14 mouse cellular contexts compared by ENCODE assay signal in the genomic region with DNA sequence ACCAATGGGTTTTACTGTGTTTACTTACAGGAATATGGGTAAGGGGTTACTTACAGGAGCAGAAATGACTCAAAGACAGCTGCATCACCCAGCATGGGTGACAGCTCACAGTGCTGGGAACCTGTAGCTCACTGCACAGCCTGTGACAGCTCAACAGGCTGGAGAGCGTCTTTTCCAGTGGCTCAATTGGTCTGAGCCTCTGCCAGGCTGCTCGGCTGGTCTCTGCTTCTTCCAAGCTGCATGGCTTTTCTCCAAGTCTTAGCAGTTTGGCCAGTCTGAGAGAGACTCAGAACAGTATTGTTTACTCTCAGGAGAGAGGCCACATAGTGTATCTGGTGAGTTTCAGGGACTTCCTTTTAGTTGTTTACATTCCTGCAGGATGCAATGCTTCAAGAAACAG.
DNase-seq lines count a peak whose midpoint lies in the region; ATAC-seq and TF ChIP-seq lines count a peak whose summit lies in the region.
"Had no signal": no experiment of that assay in that cellular context is flagged by ENCODE, and none has a peak within 500 bp of the region (broad histone marks: within the 10 kb centered on the region; RNA-seq: fewer than 3 reads in every experiment).

No protein-coding gene starts in this region.

- H3K9me3 ChIP-seq in forebrain, postnatal 0 days (ENCODE audit: low read length) = no peaks in the 10 kb centered on the region
- H3K9me3 ChIP-seq in forebrain, embryonic 15.5 days = no peaks in the 10 kb centered on the region
- H3K9me3 ChIP-seq in hindbrain, embryonic 16.5 days (ENCODE audit: control insufficient read depth, low read length) = no peaks in the 10 kb centered on the region
- H3K9me3 ChIP-seq in hindbrain, embryonic 11.5 days (ENCODE audit: control insufficient read depth, low read length) = no peaks in the 10 kb centered on the region
- no peaks in the 10 kb centered on the region for H3K9me3 ChIP-seq in lung, embryonic 16.5 days (ENCODE audit: control insufficient read depth, low read length)
- H3K9me3 ChIP-seq: liver, embryonic 15.5 days; midbrain, embryonic 12.5 days; neural tube, embryonic 13.5 days had no signal

- no peaks in the 10 kb centered on the region for H3K27me3 ChIP-seq in forebrain, postnatal 0 days (ENCODE audit: insufficient read depth, low read length)
- no peaks in the 10 kb centered on the region for H3K27me3 ChIP-seq in forebrain, embryonic 15.5 days
- H3K27me3 ChIP-seq in hindbrain, embryonic 16.5 days (replicated peaks; ENCODE audit: control insufficient read depth, insufficient read depth, low read length) = no peaks in the 10 kb centered on the region
- H3K27me3 ChIP-seq in hindbrain, embryonic 11.5 days (ENCODE audit: control insufficient read depth, insufficient read depth, low read length) = no peaks in the 10 kb centered on the region
- no peaks in the 10 kb centered on the region for H3K27me3 ChIP-seq in lung, embryonic 16.5 days (ENCODE audit: control insufficient read depth, insufficient read depth, low read depth, low read length)
- H3K27me3 ChIP-seq: liver, embryonic 15.5 days; midbrain, embryonic 12.5 days; neural tube, embryonic 13.5 days had no signal

- H3K27ac ChIP-seq in forebrain, postnatal 0 days (ENCODE audit: low read depth, low read length) = no peak overlapping the region
- no peak overlapping the region for H3K27ac ChIP-seq in forebrain, embryonic 15.5 days (replicated peaks)
- no peak overlapping the region for H3K27ac ChIP-seq in hindbrain, embryonic 16.5 days (ENCODE audit: low read depth, low read length)
- no peak overlapping the region for H3K27ac ChIP-seq in hindbrain, embryonic 11.5 days (ENCODE audit: low read depth, low read length)
- peak overlapping the region; percentile 47 for H3K27ac ChIP-seq in lung, embryonic 16.5 days (ENCODE audit: low read length)
- H3K27ac ChIP-seq: layer of hippocampus, adult 2 months; liver, embryonic 15.5 days; midbrain, embryonic 12.5 days; neural tube, embryonic 13.5 days had no signal

- H3K4me3 ChIP-seq in forebrain, postnatal 0 days (ENCODE audit: low read depth, low read length) = no peak overlapping the region
- no peak overlapping the region for H3K4me3 ChIP-seq in forebrain, embryonic 15.5 days
- H3K4me3 ChIP-seq in hindbrain, embryonic 16.5 days (ENCODE audit: low read length) = no peak overlapping the region
- no peak overlapping the region for H3K4me3 ChIP-seq in hindbrain, embryonic 11.5 days (ENCODE audit: low read depth, low read length)
- H3K4me3 ChIP-seq in lung, embryonic 16.5 days (ENCODE audit: low read length) = no peak overlapping the region
- H3K4me3 ChIP-seq: layer of hippocampus, adult 2 months; liver, embryonic 15.5 days; midbrain, embryonic 12.5 days; neural tube, embryonic 13.5 days had no signal

- no peak for TF ChIP-seq CTCF in forebrain, postnatal 0 days (IDR thresholded peaks at IDR 0.05; ENCODE audit: low read depth)
- no peak for TF ChIP-seq CTCF in brain, embryonic 14.5 days (IDR thresholded peaks at IDR 0.05; ENCODE audit: borderline replicate concordance, extremely low read depth, insufficient read depth, insufficient read length)

- H3K4me2 ChIP-seq in forebrain, postnatal 0 days (ENCODE audit: low read depth) = no peak overlapping the region
- no peak overlapping the region for H3K4me2 ChIP-seq in forebrain, embryonic 15.5 days (replicated peaks)
- H3K4me2 ChIP-seq in hindbrain, embryonic 16.5 days (ENCODE audit: low read length) = no peak overlapping the region
- H3K4me2 ChIP-seq in hindbrain, embryonic 11.5 days (replicated peaks; ENCODE audit: low read depth, low read length) = no peak overlapping the region
- no peak overlapping the region for H3K4me2 ChIP-seq in lung, embryonic 16.5 days (ENCODE audit: low read depth, low read length)
- H3K4me2 ChIP-seq: liver, embryonic 15.5 days; midbrain, embryonic 12.5 days; neural tube, embryonic 13.5 days had no signal

- peak; percentile 42 for ATAC-seq in forebrain, postnatal 0 days
- no peak for ATAC-seq in forebrain, embryonic 15.5 days (replicated peaks)
- ATAC-seq in hindbrain, embryonic 16.5 days = peak; percentile 65
- ATAC-seq in hindbrain, embryonic 11.5 days (ENCODE audit: low FRiP score) = no peak
- peak; percentile 63 for ATAC-seq in lung, embryonic 16.5 days (ENCODE audit: low read depth)

- 0 out of 2 replicates have a peak, but pooled peaks cover 10% of the 10 kb centered on the region for H3K36me3 ChIP-seq in forebrain, postnatal 0 days (ENCODE audit: insufficient read depth)
- no peaks in the 10 kb centered on the region for H3K36me3 ChIP-seq in forebrain, embryonic 15.5 days
- peaks cover 10% of the 10 kb centered on the region for H3K36me3 ChIP-seq in hindbrain, embryonic 16.5 days (ENCODE audit: control insufficient read depth, insufficient read depth, low read length)
- H3K36me3 ChIP-seq in hindbrain, embryonic 11.5 days (ENCODE audit: control insufficient read depth, insufficient read depth, low read length) = no peaks in the 10 kb centered on the region
- H3K36me3 ChIP-seq in lung, embryonic 16.5 days (ENCODE audit: control insufficient read depth, insufficient read depth, low read length) = no peaks in the 10 kb centered on the region
- H3K36me3 ChIP-seq: liver, embryonic 15.5 days had no signal

- no peak for TF ChIP-seq POLR2A in brain, embryonic 14.5 days (IDR thresholded peaks at IDR 0.05; ENCODE audit: borderline replicate concordance, extremely low read depth, insufficient read depth, insufficient read length, poor library complexity, severe bottlenecking)

- no peaks in the 10 kb centered on the region for H3K4me1 ChIP-seq in forebrain, postnatal 0 days (ENCODE audit: insufficient read depth)
- peaks cover 5% of the 10 kb centered on the region; the same call in 1 of the 2 replicates for H3K4me1 ChIP-seq in forebrain, embryonic 15.5 days
- H3K4me1 ChIP-seq in hindbrain, embryonic 16.5 days (ENCODE audit: control insufficient read depth, insufficient read depth, low read depth, low read length) = no peaks in the 10 kb centered on the region
- no peaks in the 10 kb centered on the region for H3K4me1 ChIP-seq in hindbrain, embryonic 11.5 days (replicated peaks; ENCODE audit: control insufficient read depth, insufficient read depth, low read length)
- peaks cover 7% of the 10 kb centered on the region for H3K4me1 ChIP-seq in lung, embryonic 16.5 days (replicated peaks; ENCODE audit: control insufficient read depth, insufficient read depth, low read length)
- H3K4me1 ChIP-seq: liver, embryonic 15.5 days; midbrain, embryonic 12.5 days had no signal

- no peak overlapping the region for H3K9ac ChIP-seq in forebrain, postnatal 0 days
- no peak overlapping the region for H3K9ac ChIP-seq in forebrain, embryonic 15.5 days (replicated peaks)
- H3K9ac ChIP-seq in hindbrain, embryonic 16.5 days (ENCODE audit: low read depth, low read length) = no peak overlapping the region
- no peak overlapping the region for H3K9ac ChIP-seq in hindbrain, embryonic 11.5 days (ENCODE audit: low read depth, low read length)
- H3K9ac ChIP-seq in lung, embryonic 16.5 days (ENCODE audit: low read length) = no peak overlapping the region
- H3K9ac ChIP-seq: liver, embryonic 15.5 days; midbrain, embryonic 12.5 days; neural tube, embryonic 13.5 days had no signal

- WGBS in forebrain, postnatal 0 days = 44% methylated on average over 2 of the region's 2 CpGs
- 48% methylated on average over 2 of the region's 2 CpGs for WGBS in forebrain, embryonic 15.5 days
- 39% methylated on average over 2 of the region's 2 CpGs for WGBS in hindbrain, embryonic 16.5 days
- 81% methylated on average over 2 of the region's 2 CpGs for WGBS in hindbrain, embryonic 11.5 days
- 16% methylated on average over 2 of the region's 2 CpGs for WGBS in lung, embryonic 16.5 days

- DNase-seq in forebrain, postnatal 0 days = no peak
- DNase-seq in hindbrain, embryonic 11.5 days (ENCODE audit: low spot score) = no peak
- DNase-seq in brain, embryonic 14.5 days (ENCODE audit: low read depth) = peak; percentile 50
- DNase-seq in B cell, adult 2 months = no peak
- DNase-seq in ovary, postnatal 36 days (ENCODE audit: low spot score) = no peak
- DNase-seq: kidney, adult 2 months; right cerebral cortex, postnatal 14 days had no signal

Comparison
In these comparisons a context has a peak if more than half of its experiments do, and no peak if none do; other contexts are left out.
1. ATAC-seq: peak in forebrain, postnatal 0 days (single experiment), hindbrain, embryonic 16.5 days (single experiment) and lung, embryonic 16.5 days (single experiment); none in forebrain, embryonic 15.5 days (single experiment) and hindbrain, embryonic 11.5 days (single experiment).